Mouse (Mus musculus) stomach, embryonic 14.5 days (tissue): ENCODE data around the gene Usp3. TPM values are rescaled to one million over a fixed set of nuclear protein-coding genes. Genes with fewer than 3 reads are reported as not detected.

Experiments
- ATAC-seq: fragments of 200-750 bp; cut with Nextera tagmentation; 2 replicates; pipeline ENCODE4 v1.8.0; 2017; ENCODE audit warnings: low read depth, moderate TSS enrichment; ENCODE audit not compliant: insufficient number of reproducible peaks, insufficient read depth, low FRiP score
- H3K27ac ChIP-seq: fragments of 300-500 bp; sonication (generic); 2 replicates; pipeline ENCODE4 v1.5.1; 2014; ENCODE audit warnings: mild to moderate bottlenecking, low read length, moderate library complexity, mixed read lengths
- H3K27me3 ChIP-seq: fragments of 300-500 bp; sonication (generic); 2 replicates; pipeline ENCODE4 v1.6.1; 2014; ENCODE audit warnings: low read length, control low read depth, mixed read lengths; ENCODE audit not compliant: control insufficient read depth, insufficient read depth
- H3K36me3 ChIP-seq: fragments of 300-500 bp; sonication (generic); 2 replicates; pipeline ENCODE4 v1.6.1; 2014; ENCODE audit warnings: mild to moderate bottlenecking, control low read depth, low read length, moderate library complexity, mixed read lengths; ENCODE audit not compliant: control insufficient read depth, insufficient read depth
- H3K4me1 ChIP-seq: fragments of 300-500 bp; sonication (generic); 2 replicates; pipeline ENCODE4 v1.6.1; 2014; ENCODE audit warnings: low read length, control low read depth, mixed read lengths; ENCODE audit not compliant: control insufficient read depth, insufficient read depth
- H3K4me2 ChIP-seq: fragments of 300-500 bp; sonication (generic); replicated peaks from 2 replicates; pipeline ENCODE4 v1.6.1; 2014; ENCODE audit warnings: low read depth, low read length, control low read depth
- H3K4me3 ChIP-seq: fragments of 300-500 bp; sonication (generic); 2 replicates; pipeline ENCODE4 v1.5.1; 2014; ENCODE audit warnings: low read depth, low read length, control low read depth
- H3K9ac ChIP-seq: fragments of 300-500 bp; sonication (generic); replicated peaks from 2 replicates; pipeline ENCODE4 v1.6.1; 2014; ENCODE audit warnings: low read depth, mild to moderate bottlenecking, control low read depth, low read length, moderate library complexity, mixed read lengths
- H3K9me3 ChIP-seq: fragments of 300-500 bp; sonication (generic); 2 replicates; pipeline ENCODE4 v1.6.1; 2016; ENCODE audit warnings: low read depth, low read length, control low read depth; ENCODE audit not compliant: control insufficient read depth
- WGBS: fragments of 180-500 bp; shearing (Covaris S2); extraction: QIAGEN DNeasy Blood & Tissue Kit; methylation state at CpG from one replicate; pipeline ENCODE4 v1.1.7; 2014; 5-methylcytosine and 5-hydroxymethylcytosine counted together
- polyA plus RNA-seq: library from polyadenylated mRNA; unstranded; fragments of >200 nt; fragmentation: Nextera tagmentation; extraction: Ambion mirVana; gene quantifications from 2 replicates; pipeline ENCODE4 v1.2.1, GENCODE M21; 2014

Gene Usp3
- polyA plus RNA-seq, 1 experiment from 2014 or later, result 74.3 TPM

DNA sequence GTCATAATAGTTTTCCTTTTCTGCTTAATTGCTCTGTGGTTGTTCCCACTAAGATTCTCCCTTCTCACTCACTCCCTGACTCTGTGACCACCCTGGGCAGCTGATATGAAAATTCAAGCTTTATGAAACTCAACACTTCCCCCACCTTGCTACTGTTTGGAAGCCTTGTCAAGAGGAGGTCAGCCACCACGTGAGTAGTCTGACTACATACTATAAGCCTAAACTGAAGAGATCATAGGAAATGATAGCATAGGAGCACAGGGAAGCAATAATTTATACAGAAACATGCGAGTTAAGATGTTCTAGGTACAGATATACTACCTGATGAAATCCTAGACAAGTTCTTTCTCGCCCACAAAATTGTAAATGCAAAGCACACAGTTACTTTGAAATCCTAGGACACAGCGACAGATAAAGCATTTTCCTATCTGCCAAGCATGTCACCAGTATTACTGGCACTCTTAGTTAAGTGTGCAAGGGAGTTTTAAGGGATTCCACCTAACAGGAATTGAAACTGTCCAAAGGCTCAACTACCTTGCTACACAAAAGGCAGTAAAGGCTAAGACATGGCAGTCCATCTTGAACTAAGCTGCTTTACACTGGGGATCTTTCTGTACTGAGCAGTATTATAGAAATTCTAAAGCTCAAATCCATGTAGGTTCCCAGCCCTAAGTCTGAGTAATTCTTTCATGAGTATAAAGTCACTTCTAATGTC, 20.8 kb downstream of the Usp3 start:
- Histone ChIP-seq H3K27ac (no peak overlapping the region), H3K9me3 (no peaks in the 10 kb centered on the region), H3K4me3 (no peak overlapping the region), H3K36me3 (no peaks in the 10 kb centered on the region), H3K4me1 (peaks cover 5% of the 10 kb centered on the region; the same call in 1 of the 2 replicates), H3K4me2 (no peak overlapping the region), H3K27me3 (no peaks in the 10 kb centered on the region), H3K9ac (no peak overlapping the region)
- no peak for ATAC-seq
- 65% methylated on average over 4 of the region's 4 CpGs for WGBS

DNA sequence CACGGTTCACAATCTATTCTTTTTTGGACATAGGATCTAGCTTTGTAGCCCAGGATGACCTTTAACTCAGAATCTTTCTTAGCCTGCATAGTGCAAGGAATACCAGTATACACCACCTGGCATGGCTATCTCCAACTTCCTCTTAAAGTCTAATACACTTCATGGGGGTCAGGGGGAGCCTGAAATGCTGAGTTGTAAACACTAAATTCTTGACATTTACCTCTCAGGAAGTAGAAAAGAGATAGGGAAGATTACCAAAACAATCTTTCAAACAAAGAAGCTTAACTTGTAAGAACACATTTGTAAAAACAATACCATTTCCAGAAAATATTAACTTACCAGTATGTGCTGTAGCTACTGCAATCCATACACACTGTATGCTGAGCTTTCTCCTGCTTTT, 30.7 kb downstream of the Usp3 start:
- H3K9ac ChIP-seq, result no peak overlapping the region
- no peak overlapping the region for H3K4me2 ChIP-seq
- H3K27ac ChIP-seq, result no peak overlapping the region
- H3K27me3 ChIP-seq, result no peaks in the 10 kb centered on the region
- H3K4me1 ChIP-seq, result no peaks in the 10 kb centered on the region
- no peak for ATAC-seq
- H3K36me3 ChIP-seq, result no peaks in the 10 kb centered on the region
- no peak overlapping the region for H3K4me3 ChIP-seq
- no peaks in the 10 kb centered on the region for H3K9me3 ChIP-seq
- WGBS, result 52% methylated on average over 1 of the region's 1 CpGs

DNA sequence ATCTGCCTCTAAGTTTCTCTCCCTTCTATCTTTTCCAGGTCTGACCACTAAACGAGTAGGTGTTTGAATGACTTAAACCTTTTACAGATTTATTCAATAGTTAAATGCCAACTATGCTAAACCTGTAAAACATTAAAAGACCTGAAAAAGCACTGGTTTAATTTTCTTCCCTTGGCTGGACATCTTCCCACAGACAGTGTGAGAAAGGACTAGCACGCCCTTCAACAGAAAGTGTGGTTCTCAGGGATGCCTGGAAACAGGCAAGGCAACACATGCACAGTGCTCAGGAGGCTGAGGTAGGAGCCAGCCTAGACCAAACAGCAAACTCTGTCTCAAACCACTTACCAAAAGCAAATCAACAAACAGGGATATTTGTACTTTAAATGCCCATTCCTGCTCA, 31.4 kb downstream of the Usp3 start:
- no peaks in the 10 kb centered on the region for H3K27me3 ChIP-seq
- 81% methylated on average over 2 of the region's 2 CpGs for WGBS
- no peak overlapping the region for H3K9ac ChIP-seq
- H3K4me1 ChIP-seq, result no peaks in the 10 kb centered on the region
- no peaks in the 10 kb centered on the region for H3K9me3 ChIP-seq
- no peak overlapping the region for H3K27ac ChIP-seq
- H3K4me3 ChIP-seq, result no peak overlapping the region
- no peak overlapping the region for H3K4me2 ChIP-seq
- no peaks in the 10 kb centered on the region for H3K36me3 ChIP-seq
- ATAC-seq, result no peak

DNA sequence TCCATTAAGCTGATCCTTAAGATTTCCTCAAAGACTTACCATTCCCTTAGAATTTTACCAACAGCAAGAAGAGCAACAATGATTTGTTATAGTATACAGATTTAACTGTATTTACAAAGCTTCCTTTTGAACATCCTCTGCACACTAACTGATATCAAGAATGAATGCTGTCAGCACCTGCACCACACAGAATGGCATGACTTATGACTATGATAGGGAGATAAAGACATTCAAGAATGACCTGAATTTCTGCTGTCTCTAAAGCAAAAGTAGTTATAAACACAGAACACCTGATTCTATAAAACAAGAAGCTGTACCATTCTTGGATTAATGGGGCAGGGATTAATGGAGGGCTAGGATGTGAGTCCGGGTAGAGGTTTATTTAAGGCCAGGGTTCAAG, 32.2 kb downstream of the Usp3 start:
- Histone ChIP-seq H3K4me1 (no peaks in the 10 kb centered on the region), H3K9me3 (no peaks in the 10 kb centered on the region), H3K27ac (no peak overlapping the region), H3K27me3 (no peaks in the 10 kb centered on the region), H3K4me2 (no peak overlapping the region), H3K9ac (no peak overlapping the region), H3K36me3 (no peaks in the 10 kb centered on the region), H3K4me3 (no peak overlapping the region)
- no peak for ATAC-seq
- WGBS, result 26% methylated on average over 1 of the region's 1 CpGs

DNA sequence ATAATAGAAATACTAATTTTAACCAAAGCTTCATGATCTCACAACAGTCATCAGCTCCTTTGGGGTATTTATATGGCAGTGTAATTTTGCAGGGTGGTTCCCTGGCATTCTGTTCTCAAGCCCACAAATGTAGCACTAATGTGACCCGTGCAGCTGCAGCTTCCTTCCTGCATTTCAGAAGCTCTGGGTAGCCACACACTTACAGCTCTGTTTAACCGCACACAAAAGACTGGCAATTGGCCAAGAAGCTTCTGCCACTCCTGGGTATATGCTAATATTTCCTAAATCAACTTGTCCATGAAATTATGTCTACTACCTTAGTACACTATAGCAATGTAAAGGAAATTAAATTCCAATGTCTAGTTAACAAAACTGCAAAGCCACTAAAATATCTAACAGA, 32.6 kb downstream of the Usp3 start:
- H3K36me3 ChIP-seq, result no peaks in the 10 kb centered on the region
- no peaks in the 10 kb centered on the region for H3K4me1 ChIP-seq
- H3K27ac ChIP-seq, result peak overlapping the region; percentile 10; the same call in 1 of the 2 replicates
- no peaks in the 10 kb centered on the region for H3K27me3 ChIP-seq
- no peak for ATAC-seq
- H3K9me3 ChIP-seq, result no peaks in the 10 kb centered on the region
- no peak overlapping the region for H3K4me3 ChIP-seq
- H3K9ac ChIP-seq, result no peak overlapping the region
- 16% methylated on average over 2 of the region's 2 CpGs for WGBS
- no peak overlapping the region for H3K4me2 ChIP-seq

DNA sequence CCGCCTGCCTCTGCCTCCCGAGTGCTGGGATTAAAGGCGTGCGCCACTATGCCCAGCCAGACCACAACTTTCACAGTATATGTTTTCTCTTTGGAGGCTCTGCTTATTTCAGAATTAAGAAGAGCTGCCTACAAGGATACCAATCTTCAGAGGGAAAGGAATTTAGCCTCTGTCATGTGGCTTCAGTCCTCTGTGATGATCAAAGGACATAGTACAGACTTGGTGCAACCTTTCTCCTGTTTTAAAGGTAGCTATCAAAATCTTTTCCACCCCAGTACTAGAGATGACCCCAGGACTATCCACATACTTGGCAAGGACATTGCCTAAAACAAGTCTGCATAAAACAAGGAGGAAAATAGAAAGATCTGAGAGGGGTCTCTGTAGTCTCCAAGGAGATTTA, 34.0 kb downstream of the Usp3 start:
- H3K36me3 ChIP-seq, result no peaks in the 10 kb centered on the region
- no peaks in the 10 kb centered on the region for H3K27me3 ChIP-seq
- no peaks in the 10 kb centered on the region for H3K4me1 ChIP-seq
- peak overlapping the region; percentile 59; the same call in 1 of the 2 replicates for H3K27ac ChIP-seq
- H3K4me3 ChIP-seq, result no peak overlapping the region
- H3K9ac ChIP-seq, result no peak overlapping the region
- no peaks in the 10 kb centered on the region for H3K9me3 ChIP-seq
- H3K4me2 ChIP-seq, result no peak overlapping the region
- WGBS, result 99% methylated on average over 4 of the region's 4 CpGs
- no peak for ATAC-seq

DNA sequence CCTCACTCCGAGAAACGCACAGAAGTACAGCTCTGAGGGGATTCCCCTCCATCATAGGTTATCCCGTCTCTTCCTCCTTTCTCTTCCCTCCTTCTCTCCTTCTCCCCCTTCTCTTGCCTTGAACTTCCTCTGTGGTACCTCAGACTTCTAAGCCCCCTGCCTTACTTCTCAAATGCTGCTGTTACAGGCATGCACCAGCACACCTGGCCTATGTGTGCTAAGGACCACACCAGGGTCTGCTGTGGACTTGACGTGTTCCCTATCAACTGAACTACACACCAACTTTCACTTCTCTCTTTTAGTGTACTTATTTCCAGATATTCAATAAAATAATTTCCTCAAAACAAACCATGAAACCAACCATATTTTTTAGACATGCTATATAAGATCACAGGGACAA, 50.2 kb downstream of the Usp3 start:
- Histone ChIP-seq H3K9me3 (no peaks in the 10 kb centered on the region), H3K4me2 (no peak overlapping the region), H3K9ac (no peak overlapping the region), H3K4me3 (no peak overlapping the region), H3K4me1 (no peaks in the 10 kb centered on the region), H3K27me3 (no peaks in the 10 kb centered on the region), H3K36me3 (peaks cover 49% of the 10 kb centered on the region), H3K27ac (no peak overlapping the region)
- WGBS, result 82% methylated on average over 4 of the region's 4 CpGs
- ATAC-seq, result no peak

DNA sequence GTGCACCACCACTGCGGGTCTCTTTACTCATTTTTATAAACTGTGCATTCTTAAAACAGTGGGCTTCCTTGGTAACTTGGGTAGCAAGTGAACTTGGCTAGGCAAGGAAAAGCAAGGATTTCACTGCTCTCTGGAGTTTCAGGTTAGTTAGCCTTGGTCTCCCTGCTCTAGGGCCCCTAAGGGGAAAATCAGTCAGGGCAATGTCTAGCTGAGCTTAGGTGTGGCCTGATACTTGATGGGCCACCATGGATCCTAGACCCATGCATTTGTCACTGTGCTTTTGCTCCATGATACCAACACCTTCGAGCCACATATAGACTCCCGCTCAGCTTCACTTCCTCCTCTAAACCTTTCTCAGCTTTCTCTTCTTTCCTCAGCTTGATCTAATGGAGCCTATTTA, 71.3 kb downstream of the Usp3 start:
- no peak for ATAC-seq
- H3K36me3 ChIP-seq, result peaks cover 62% of the 10 kb centered on the region
- no peak overlapping the region for H3K9ac ChIP-seq
- H3K9me3 ChIP-seq, result no peaks in the 10 kb centered on the region
- H3K4me3 ChIP-seq, result no peak overlapping the region
- no peaks in the 10 kb centered on the region for H3K4me1 ChIP-seq
- no peaks in the 10 kb centered on the region for H3K27me3 ChIP-seq
- H3K27ac ChIP-seq, result no peak overlapping the region
- no peak overlapping the region for H3K4me2 ChIP-seq
- WGBS, result 95% methylated on average over 3 of the region's 3 CpGs

DNA sequence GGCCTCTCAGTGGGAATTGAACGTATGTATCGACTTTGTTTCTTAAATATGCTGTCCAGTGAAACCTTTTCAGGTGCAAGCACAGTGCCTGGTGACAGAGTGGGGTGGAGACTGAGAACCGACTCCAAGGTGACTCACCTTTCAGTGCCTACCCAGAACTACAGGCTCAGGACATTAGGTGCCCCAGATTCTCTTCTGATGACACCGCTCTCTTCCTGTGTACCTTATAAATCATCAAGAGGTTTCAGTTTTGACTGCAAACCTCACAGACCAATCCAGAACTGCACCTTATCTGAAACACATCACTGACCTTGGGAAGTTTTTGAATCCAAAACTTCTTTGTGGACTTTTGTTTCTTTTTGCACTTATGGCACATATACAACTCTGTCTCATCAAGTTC, 72.6 kb downstream of the Usp3 start:
- H3K4me3 ChIP-seq, result no peak overlapping the region
- no peak for ATAC-seq
- H3K36me3 ChIP-seq, result peaks cover 58% of the 10 kb centered on the region
- H3K9me3 ChIP-seq, result no peaks in the 10 kb centered on the region
- no peaks in the 10 kb centered on the region for H3K4me1 ChIP-seq
- no peaks in the 10 kb centered on the region for H3K27me3 ChIP-seq
- 90% methylated on average over 4 of the region's 4 CpGs for WGBS
- H3K27ac ChIP-seq, result no peak overlapping the region
- no peak overlapping the region for H3K4me2 ChIP-seq
- no peak overlapping the region for H3K9ac ChIP-seq
